Mouse (Mus musculus) CD4-positive helper T cell, adult 2 months (primary cell): ENCODE data around the gene Mgat3.

Source experiments
- DNase-seq: peaks from one replicate; pipeline ENCODE4 v3.0.0-alpha.2; 2012; ENCODE audit warnings: low read depth, missing footprints, low spot score

The Mgat3 gene

GRCm38 (mm10) chr15:80173001-80173771 is at the start of gene Mgat3:
Mgat3 (plus strand) TSS chr15:80173721.
- no peak for DNase-seq

DNA sequence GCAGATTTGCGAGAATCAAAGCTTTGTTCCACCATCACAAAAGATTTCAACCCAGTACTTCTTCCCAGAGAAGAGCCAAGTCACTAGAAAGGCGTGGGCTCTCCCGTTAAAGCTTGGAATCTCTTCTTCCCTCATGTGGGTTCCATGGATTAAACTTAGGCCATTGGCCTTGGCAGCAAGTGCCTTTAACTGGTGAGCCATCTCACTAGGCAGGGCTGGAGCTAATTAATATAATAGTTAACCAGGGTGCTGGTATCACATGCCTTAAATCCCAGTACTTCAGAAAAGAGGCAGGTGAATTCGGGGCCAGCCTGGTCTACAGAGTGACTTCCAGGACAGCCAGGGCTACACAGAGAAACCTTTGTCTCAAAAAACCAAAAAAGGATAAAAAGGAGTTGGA is 48.9 kb upstream of the Mgat3 start:
- DNase-seq: no peak

- DNase-seq: peak; percentile 23
These were observed 46.3 kb upstream of the Mgat3 start for GRCm38 (mm10) chr15:80127191-80127590.

GRCm38 (mm10) chr15:80129982-80130381 is 43.5 kb upstream of the Mgat3 start:
- DNase-seq: no peak

DNA sequence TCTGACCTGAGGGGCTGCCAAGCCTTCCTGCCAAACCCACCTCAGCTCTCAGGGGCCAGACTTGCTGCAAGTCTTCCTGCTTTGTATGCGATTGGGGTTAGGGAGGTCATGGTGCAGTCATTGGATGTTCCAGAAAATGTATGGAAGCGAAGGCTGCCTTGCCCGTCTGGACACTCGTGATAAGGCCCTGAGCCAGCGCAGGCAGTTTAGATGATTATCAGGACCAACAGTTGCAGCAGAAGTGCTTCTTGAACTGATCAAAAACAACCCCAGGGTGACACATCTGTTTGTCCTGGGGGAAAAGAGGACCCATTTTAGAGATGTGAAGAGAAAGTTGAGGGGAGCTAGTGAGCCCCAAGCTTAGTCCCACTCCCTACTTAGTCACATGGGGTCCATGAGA is 42.8 kb upstream of the Mgat3 start:
- no peak for DNase-seq

- no peak for DNase-seq
These were observed 42.1 kb upstream of the Mgat3 start for GRCm38 (mm10) chr15:80131421-80131820.

- no peak for DNase-seq
These were observed 41.1 kb upstream of the Mgat3 start for GRCm38 (mm10) chr15:80132452-80132851.

DNA sequence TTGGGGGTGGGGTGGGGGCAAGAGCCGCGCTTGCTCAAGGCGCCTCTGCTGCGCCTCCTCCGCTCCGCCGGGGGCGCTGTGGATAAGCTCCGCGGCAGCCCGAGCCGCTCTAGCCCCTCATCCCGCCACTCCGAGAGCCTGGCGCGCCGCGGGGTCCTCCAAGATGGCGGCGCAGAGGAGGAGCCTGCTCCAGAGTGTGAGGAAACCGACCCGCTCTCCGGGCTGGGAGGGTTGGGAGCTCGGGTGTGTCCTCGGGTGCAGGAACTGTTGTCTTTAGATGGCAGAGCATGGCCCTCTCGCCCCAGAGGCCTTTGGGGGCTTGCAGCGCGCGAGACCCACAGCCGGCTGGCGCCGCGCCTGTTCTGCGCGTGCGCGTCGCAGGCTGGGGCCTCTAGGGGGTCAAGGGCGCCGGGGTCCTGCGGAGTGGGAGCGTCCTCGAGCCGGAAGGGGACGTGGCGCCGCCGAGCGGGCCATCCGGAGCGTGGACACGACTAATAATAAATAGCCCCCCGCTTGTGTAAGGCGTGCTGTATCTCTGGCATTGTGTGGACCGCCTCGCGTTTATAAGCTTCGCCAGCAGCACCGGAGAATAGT is 40.4 kb upstream of the Mgat3 start, which contains the start of gene Tab1:
Gene Tab1 (plus strand): TSS at position 135 of the 594 bp plus-strand sequence.
- peak; percentile 96 for DNase-seq

- DNase-seq: no peak
These were observed 39.7 kb upstream of the Mgat3 start for GRCm38 (mm10) chr15:80133682-80134449.

DNA sequence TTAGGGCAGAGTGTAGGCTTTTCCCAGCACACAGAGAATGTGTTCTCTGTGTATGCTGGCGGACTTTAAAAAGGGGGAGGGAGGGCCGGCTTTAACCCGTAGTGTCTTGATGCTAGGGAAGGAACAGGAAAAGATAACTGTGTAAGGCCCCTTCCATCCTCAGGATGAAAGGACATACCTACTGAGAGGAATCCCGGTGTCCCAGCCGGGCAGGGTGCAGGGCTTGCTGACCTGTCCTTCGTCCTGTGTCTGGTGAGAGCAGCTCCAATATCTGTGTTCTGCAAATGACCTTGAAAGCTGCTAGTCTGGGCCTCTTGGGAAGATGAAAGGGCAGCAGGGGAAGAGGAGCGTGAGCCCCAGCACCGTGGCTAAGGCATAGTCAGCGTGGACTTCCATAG is 39.1 kb upstream of the Mgat3 start:
- DNase-seq: no peak

DNA sequence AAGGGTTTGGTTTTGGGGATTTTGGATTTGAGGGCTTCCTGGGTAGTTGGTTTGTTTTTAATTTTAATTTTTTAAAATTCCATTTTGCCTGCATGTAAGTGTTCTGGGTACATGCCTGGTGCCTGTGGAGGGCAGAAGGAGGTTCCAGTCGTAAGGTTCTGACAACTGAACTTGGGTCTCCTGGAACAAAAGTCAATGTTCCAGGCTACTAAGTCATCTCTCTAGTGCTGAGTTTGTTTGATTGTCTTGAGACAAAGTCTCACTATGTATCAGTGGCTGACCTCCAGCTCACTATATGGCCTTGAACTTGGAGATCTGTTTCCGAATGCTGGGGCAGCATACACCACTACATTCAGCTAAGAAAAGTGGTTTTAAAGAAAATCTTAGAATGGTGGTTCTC is 38.0 kb upstream of the Mgat3 start:
- DNase-seq: no peak

DNA sequence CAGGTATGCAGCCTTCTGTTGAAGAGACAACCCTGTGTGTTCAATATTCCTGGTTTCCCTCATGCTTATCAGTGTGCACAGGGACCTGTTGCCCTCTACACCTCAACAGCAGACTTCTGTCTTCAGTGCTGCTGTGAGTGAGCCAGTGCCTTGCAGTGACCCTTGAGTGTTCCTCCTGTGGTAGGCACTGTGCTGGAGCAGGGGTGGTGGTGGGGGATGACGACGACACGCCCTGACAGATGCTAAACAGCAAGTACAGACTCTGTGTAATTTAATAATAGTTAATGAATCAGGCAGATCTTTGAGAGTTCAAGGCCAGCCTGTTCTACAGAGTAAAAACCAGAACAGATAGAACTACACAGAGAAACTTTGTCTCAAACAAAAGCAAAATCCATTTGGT is 36.9 kb upstream of the Mgat3 start:
- DNase-seq: no peak

GRCm38 (mm10) chr15:80137945-80138791 is 35.4 kb upstream of the Mgat3 start:
- DNase-seq: no peak

DNA sequence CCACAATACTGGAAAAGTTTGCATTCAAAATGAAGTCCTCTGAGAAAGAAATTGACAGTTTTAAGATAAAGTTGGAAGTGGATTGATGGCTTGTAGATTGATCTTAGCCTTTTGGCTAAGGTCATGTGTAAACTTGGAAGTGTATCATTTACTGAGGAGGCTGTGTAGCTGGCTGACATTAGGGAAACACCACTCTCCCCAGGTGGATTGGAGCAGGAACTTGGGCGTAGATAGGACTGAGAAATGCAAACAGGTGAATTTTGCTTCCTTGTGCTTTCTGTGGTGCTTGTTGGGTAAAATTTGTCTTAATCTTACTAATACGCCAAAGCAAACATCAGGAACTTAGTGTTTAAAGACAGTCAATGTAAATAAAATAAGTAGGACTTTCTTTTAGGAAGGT is 33.2 kb upstream of the Mgat3 start:
- no peak for DNase-seq

DNA sequence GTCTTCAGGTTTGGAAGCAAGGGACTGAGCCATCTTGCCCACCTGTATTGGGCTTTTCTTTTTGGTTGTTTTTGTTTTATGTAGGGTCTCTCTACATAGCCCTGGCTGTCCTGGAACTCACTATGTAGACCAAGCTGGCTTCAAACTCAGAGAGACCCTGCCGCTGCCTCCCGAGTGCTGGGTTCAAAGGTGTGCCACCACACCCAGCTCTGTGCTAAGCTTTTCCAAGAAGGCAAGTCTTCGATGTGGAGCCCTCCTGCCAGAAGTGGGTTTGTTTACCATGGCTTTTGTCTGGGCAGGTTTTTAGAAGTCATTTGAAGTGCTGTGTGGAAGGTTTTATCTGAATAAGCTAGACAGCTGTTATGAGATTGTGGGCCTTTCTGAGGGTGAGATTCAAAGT is 32.6 kb upstream of the Mgat3 start:
- DNase-seq: no peak

- DNase-seq: peak; percentile 27
These were observed 31.4 kb upstream of the Mgat3 start for GRCm38 (mm10) chr15:80142130-80142529.

- DNase-seq: no peak
These were observed 29.8 kb upstream of the Mgat3 start for GRCm38 (mm10) chr15:80143760-80144159.

DNA sequence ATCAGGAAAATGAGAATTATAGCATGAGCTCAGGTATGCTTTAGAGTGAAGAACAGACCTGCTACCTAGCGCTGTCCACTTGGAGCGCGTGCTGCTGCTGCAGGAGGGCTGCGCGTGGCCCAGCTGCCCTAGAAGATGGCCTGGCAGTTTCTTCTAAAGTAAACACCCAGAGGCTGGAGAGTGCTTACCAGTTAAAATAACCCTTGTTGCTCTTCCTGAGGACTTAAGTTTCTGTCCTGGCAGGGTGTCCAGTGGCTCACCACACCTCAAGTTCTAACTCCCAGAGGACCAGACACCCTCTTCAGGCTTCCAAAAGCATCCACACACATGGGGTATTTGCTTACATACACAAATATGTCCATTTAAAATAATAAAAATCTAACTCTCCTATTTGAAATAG is 28.1 kb upstream of the Mgat3 start:
- no peak for DNase-seq

DNA sequence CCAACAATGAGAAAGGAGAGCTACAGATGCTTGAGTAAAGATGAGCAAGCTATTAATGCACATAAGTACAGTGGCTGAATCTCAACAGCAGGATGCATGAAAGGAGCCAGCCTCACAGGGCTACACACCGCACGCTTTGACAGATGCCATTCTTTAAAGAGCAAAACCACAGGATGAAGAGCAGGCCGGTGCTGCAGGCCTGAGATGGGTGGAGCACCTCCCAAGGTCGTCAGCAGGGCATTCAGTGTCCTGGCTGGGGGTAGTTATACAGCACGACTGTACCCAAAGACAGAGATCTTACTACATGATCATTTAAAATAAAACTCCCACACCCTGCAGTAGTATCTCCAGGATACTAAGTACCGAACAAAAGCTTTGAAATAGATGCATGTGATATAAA is 27.4 kb upstream of the Mgat3 start:
- DNase-seq: no peak

- DNase-seq: no peak
These were observed 26.4 kb upstream of the Mgat3 start for GRCm38 (mm10) chr15:80147090-80147489.

DNA sequence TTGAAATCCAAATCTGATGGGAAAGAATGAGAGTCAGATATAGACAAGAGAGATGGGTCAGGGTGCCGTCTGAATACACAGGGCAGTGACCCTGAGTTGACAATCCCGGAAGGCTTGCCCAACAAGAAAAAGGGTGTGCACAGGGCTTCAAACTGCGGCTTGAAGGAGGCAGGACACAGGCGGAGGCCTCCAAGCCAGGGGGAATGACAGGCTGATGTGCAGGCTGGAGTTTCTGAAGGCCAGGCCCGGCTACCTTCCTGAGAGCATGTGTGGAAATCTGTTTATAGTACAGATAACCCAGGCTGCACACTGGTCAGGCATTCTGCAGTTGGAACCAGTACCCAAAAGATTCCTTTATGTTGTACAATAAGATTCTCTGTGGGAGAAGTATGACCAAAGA is 26.0 kb upstream of the Mgat3 start:
- no peak for DNase-seq

GRCm38 (mm10) chr15:80148565-80148964 is 25.0 kb upstream of the Mgat3 start:
- DNase-seq: no peak
